Mouse (Mus musculus) midbrain, embryonic 16.5 days (tissue): ENCODE measurements around the gene Efcab5. TPM values are rescaled to one million over a fixed set of nuclear protein-coding genes. Genes with fewer than 3 reads are reported as not detected.
"Not testable (repeated sequence)": the region's sequence is repeated elsewhere in the genome, so short reads cannot be mapped to it uniquely, and the experiment has no call there.

Experiments
- ATAC-seq: fragments of 200-750 bp; cut with Nextera tagmentation; 2 replicates; pipeline ENCODE4 v1.8.0; 2017; ENCODE audit warnings: moderate TSS enrichment
- H3K27ac ChIP-seq: fragments of 300-500 bp; sonication (generic); 2 replicates; pipeline ENCODE4 v1.5.1; 2014; ENCODE audit warnings: mild to moderate bottlenecking, low read length, mixed read lengths
- H3K27me3 ChIP-seq: fragments of 300-500 bp; sonication (generic); 2 replicates; pipeline ENCODE4 v1.6.1; 2014; ENCODE audit warnings: low read depth, low read length, mixed read lengths; ENCODE audit not compliant: control insufficient read depth, insufficient read depth
- H3K36me3 ChIP-seq: fragments of 300-500 bp; sonication (generic); 2 replicates; pipeline ENCODE4 v1.6.1; 2014; ENCODE audit warnings: mild to moderate bottlenecking, low read length, moderate library complexity, mixed read lengths; ENCODE audit not compliant: control insufficient read depth, insufficient read depth
- H3K4me1 ChIP-seq: fragments of 300-500 bp; sonication (generic); 2 replicates; pipeline ENCODE4 v1.6.1; 2014; ENCODE audit warnings: mild to moderate bottlenecking, low read length, mixed read lengths; ENCODE audit not compliant: control insufficient read depth, insufficient read depth
- H3K4me2 ChIP-seq: fragments of 300-500 bp; sonication (generic); 2 replicates; pipeline ENCODE4 v1.6.1; 2014; ENCODE audit warnings: mild to moderate bottlenecking, low read length, mixed read lengths
- H3K4me3 ChIP-seq: fragments of 300-500 bp; sonication (generic); 2 replicates; pipeline ENCODE4 v1.5.1; 2014; ENCODE audit warnings: low read depth, mild to moderate bottlenecking, low read length, moderate library complexity, mixed read lengths
- H3K9ac ChIP-seq: fragments of 300-500 bp; sonication (generic); 2 replicates; pipeline ENCODE4 v1.6.1; 2014; ENCODE audit warnings: low read depth, low read length, mixed read lengths
- H3K9me3 ChIP-seq: fragments of 300-500 bp; sonication (generic); replicated peaks from 2 replicates; pipeline ENCODE4 v1.6.1; 2014; ENCODE audit warnings: mild to moderate bottlenecking, low read length, mixed read lengths; ENCODE audit not compliant: control insufficient read depth, poor library complexity, severe bottlenecking
- WGBS: fragments of 180-500 bp; shearing (Covaris S2); extraction: QIAGEN DNeasy Blood & Tissue Kit; methylation state at CpG from one replicate; pipeline ENCODE4 v1.1.7; 2014; 5-methylcytosine and 5-hydroxymethylcytosine counted together
- polyA plus RNA-seq: library from polyadenylated mRNA; unstranded; fragments of >200 nt; fragmentation: Nextera tagmentation; extraction: Ambion mirVana; gene quantifications from 2 replicates; pipeline ENCODE4 v1.2.1, GENCODE M21; 2015

Gene Efcab5
- polyA plus RNA-seq, 1 experiment from 2014 or later: 1.5 TPM

GRCm38 (mm10) chr11:77077792-77078191 is 111.0 kb downstream of the Efcab5 start:
- Histone ChIP-seq H3K36me3 (peaks cover 7% of the 10 kb centered on the region; the same call in 1 of the 2 replicates), H3K4me3 (peak overlapping the region; percentile 61), H3K27ac (peak overlapping the region; percentile 85), H3K4me2 (peak overlapping the region; percentile 96), H3K27me3 (peaks cover 5% of the 10 kb centered on the region), H3K9ac (peak overlapping the region; percentile 78), H3K9me3 (no peaks in the 10 kb centered on the region), H3K4me1 (peaks cover 7% of the 10 kb centered on the region)
- peak; percentile 50; the same call in 1 of the 2 replicates for ATAC-seq
- 3% methylated on average over 16 of the region's 16 CpGs for WGBS

DNA sequence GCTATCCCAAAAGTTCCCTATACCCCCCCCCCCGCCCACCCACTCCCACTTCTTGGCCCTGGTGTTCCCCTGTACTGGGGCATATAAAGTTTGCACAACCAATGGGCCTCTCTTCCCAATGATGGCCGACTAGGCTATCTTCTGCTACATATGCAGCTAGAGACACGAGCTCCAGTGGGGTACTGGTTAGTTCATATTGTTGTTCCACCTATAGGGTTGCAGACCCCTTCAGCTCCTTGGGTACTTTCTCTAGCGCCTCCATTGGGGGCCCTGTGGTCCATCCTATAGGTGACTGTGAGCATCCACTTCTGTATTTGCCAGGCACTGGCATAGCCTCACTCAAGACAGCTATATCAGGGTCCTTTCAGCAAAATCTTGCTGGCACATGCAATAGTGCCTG is 111.4 kb downstream of the Efcab5 start:
- Histone ChIP-seq H3K4me3 (peak overlapping the region; percentile 61), H3K4me2 (peak overlapping the region; percentile 96), H3K9ac (peak overlapping the region; percentile 78)
- not testable (repeated sequence) for H3K4me1 ChIP-seq, H3K36me3 ChIP-seq, H3K27ac ChIP-seq, H3K9me3 ChIP-seq, ATAC-seq, H3K27me3 ChIP-seq
- WGBS: 61% methylated on average over 4 of the region's 4 CpGs

DNA sequence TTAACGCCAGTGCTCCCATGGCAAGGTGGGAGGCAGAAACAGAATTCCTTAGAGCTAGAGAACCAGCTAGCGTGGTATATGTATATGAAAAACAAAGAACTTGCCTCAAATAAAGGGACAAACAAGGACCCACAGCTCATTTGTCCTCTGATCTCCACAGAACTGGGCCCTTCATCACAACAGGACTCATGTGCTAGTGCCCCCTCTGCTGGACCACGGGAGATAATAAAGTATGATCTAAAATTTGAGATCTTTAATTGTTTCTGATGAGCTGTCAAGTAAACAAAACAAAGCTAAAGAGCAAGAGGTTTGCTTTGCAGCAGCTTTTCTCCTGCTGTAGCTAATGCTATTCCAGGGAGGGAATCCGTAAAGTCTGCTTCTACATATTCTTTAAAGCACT is 118.0 kb downstream of the Efcab5 start:
- H3K4me2 ChIP-seq: no peak overlapping the region
- no peaks in the 10 kb centered on the region for H3K9me3 ChIP-seq
- H3K27ac ChIP-seq: no peak overlapping the region
- H3K9ac ChIP-seq: no peak overlapping the region
- peaks cover 7% of the 10 kb centered on the region; the same call in 1 of the 2 replicates for H3K36me3 ChIP-seq
- ATAC-seq: no peak
- WGBS: 76% methylated on average over 4 of the region's 4 CpGs
- no peak overlapping the region for H3K4me3 ChIP-seq
- no peaks in the 10 kb centered on the region for H3K4me1 ChIP-seq
- H3K27me3 ChIP-seq: no peaks in the 10 kb centered on the region

GRCm38 (mm10) chr11:77068825-77069224 is 119.9 kb downstream of the Efcab5 start:
- no peak for ATAC-seq
- H3K27me3 ChIP-seq: no peaks in the 10 kb centered on the region
- no peak overlapping the region for H3K4me2 ChIP-seq
- no peaks in the 10 kb centered on the region for H3K4me1 ChIP-seq
- 92% methylated on average over 4 of the region's 4 CpGs for WGBS
- H3K27ac ChIP-seq: no peak overlapping the region
- no peaks in the 10 kb centered on the region for H3K9me3 ChIP-seq
- H3K36me3 ChIP-seq: no peaks in the 10 kb centered on the region
- H3K9ac ChIP-seq: no peak overlapping the region
- H3K4me3 ChIP-seq: no peak overlapping the region

- Histone ChIP-seq H3K9ac (no peak overlapping the region), H3K4me3 (no peak overlapping the region), H3K36me3 (no peaks in the 10 kb centered on the region), H3K4me1 (no peaks in the 10 kb centered on the region), H3K27me3 (no peaks in the 10 kb centered on the region), H3K4me2 (no peak overlapping the region), H3K9me3 (no peaks in the 10 kb centered on the region), H3K27ac (no peak overlapping the region)
- ATAC-seq: no peak
- 98% methylated on average over 2 of the region's 2 CpGs for WGBS
Measured at GRCm38 (mm10) chr11:77063406-77063805, 125.4 kb downstream of the Efcab5 start.

- ATAC-seq: no peak
- Histone ChIP-seq H3K9ac (no peak overlapping the region), H3K36me3 (no peaks in the 10 kb centered on the region), H3K4me3 (no peak overlapping the region), H3K4me1 (no peaks in the 10 kb centered on the region), H3K9me3 (no peaks in the 10 kb centered on the region), H3K27me3 (no peaks in the 10 kb centered on the region), H3K4me2 (no peak overlapping the region), H3K27ac (no peak overlapping the region)
- WGBS: 68% methylated on average over 5 of the region's 5 CpGs
Measured at GRCm38 (mm10) chr11:77061951-77062350, 126.8 kb downstream of the Efcab5 start.

DNA sequence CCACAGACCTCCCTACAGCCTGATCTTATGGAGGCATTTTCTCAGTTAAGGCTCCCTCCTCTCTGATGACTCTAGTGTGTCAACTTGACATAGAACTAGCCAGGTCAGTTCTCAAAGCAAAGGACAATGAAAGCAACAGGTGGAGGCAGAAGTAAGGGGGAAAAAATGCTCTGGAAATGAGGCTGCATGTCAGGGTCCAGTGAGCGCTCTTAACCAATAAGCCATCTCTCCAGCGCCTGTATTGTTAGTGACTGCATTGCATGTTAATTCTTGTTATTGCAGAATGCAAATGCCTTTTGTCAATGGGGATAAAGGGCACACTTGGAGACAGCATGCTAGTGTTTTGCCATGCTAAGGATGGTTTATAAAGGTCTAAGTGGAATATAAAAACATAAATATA is 146.0 kb downstream of the Efcab5 start:
- H3K9ac ChIP-seq: no peak overlapping the region
- H3K9me3 ChIP-seq: no peaks in the 10 kb centered on the region
- peaks cover 5% of the 10 kb centered on the region; the same call in 1 of the 2 replicates for H3K36me3 ChIP-seq
- H3K27ac ChIP-seq: no peak overlapping the region
- 61% methylated on average over 2 of the region's 2 CpGs for WGBS
- ATAC-seq: no peak
- H3K4me1 ChIP-seq: no peaks in the 10 kb centered on the region
- no peak overlapping the region for H3K4me3 ChIP-seq
- H3K4me2 ChIP-seq: no peak overlapping the region
- no peaks in the 10 kb centered on the region for H3K27me3 ChIP-seq

GRCm38 (mm10) chr11:77041891-77042290 is 146.9 kb downstream of the Efcab5 start:
- ATAC-seq: no peak
- H3K9ac ChIP-seq: no peak overlapping the region
- WGBS: 83% methylated on average over 4 of the region's 4 CpGs

More at GRCm38 (mm10) chr11:77041891-77042290, 146.9 kb downstream of the Efcab5 start:
- H3K27me3 ChIP-seq: no peaks in the 10 kb centered on the region
- no peak overlapping the region for H3K27ac ChIP-seq
- no peak overlapping the region for H3K4me2 ChIP-seq
- no peaks in the 10 kb centered on the region for H3K4me1 ChIP-seq
- H3K36me3 ChIP-seq: peaks cover 5% of the 10 kb centered on the region; the same call in 1 of the 2 replicates
- no peaks in the 10 kb centered on the region for H3K9me3 ChIP-seq
- H3K4me3 ChIP-seq: no peak overlapping the region
